8 mouse cellular contexts compared by ENCODE assay signal in genomic region chr5:135834769-135835491, GRCm38 (mm10). TPM values are rescaled to one million over a fixed set of nuclear protein-coding genes. Genes with fewer than 3 reads are reported as not detected.
DNase-seq lines count a peak whose midpoint lies in the region; ATAC-seq and TF ChIP-seq lines count a peak whose summit lies in the region.

No protein-coding gene starts in this region.

- H3K4me2 ChIP-seq in intestine, postnatal 0 days (replicated peaks; ENCODE audit: low read depth): peak overlapping the region; percentile 64
- H3K4me2 ChIP-seq in midbrain, embryonic 11.5 days: peak overlapping the region; percentile 87

- no peaks in the 10 kb centered on the region for H3K9me3 ChIP-seq in intestine, postnatal 0 days (ENCODE audit: control insufficient read depth)
- H3K9me3 ChIP-seq in midbrain, embryonic 11.5 days (ENCODE audit: control insufficient read depth, low read length): no peaks in the 10 kb centered on the region

- H3K36me3 ChIP-seq in intestine, postnatal 0 days (ENCODE audit: control insufficient read depth, insufficient read depth): no peaks in the 10 kb centered on the region
- no peaks in the 10 kb centered on the region for H3K36me3 ChIP-seq in midbrain, embryonic 11.5 days (ENCODE audit: control insufficient read depth, insufficient read depth, low read length)

- 0 out of 2 replicates have a peak, but pooled peaks cover 6% of the 10 kb centered on the region for H3K4me1 ChIP-seq in intestine, postnatal 0 days (replicated peaks; ENCODE audit: control insufficient read depth, insufficient read depth, low read length)
- H3K4me1 ChIP-seq in midbrain, embryonic 11.5 days (ENCODE audit: control insufficient read depth, insufficient read depth, low read length): peaks cover 9% of the 10 kb centered on the region; the same call in 1 of the 2 replicates

- WGBS in intestine, postnatal 0 days: 2% methylated on average over 47 of the region's 47 CpGs
- under 1% methylated on average over 47 of the region's 47 CpGs for WGBS in midbrain, embryonic 11.5 days

- no peak for TF ChIP-seq CTCF in gastrocnemius, adult 2 months (IDR thresholded peaks at IDR 0.05)
- no peak for TF ChIP-seq CTCF in intestine, postnatal 0 days (IDR thresholded peaks at IDR 0.05; ENCODE audit: low read depth)

- peak overlapping the region; percentile 66 for H3K4me3 ChIP-seq in gastrocnemius, adult 2 months
- H3K4me3 ChIP-seq in intestine, postnatal 0 days (ENCODE audit: low read depth, low read length): peak overlapping the region; percentile 29
- peak overlapping the region; percentile 47 for H3K4me3 ChIP-seq in midbrain, embryonic 11.5 days (ENCODE audit: low read depth, low read length)

- H3K9ac ChIP-seq in intestine, postnatal 0 days (ENCODE audit: low read depth, low read length): no peak overlapping the region
- H3K9ac ChIP-seq in midbrain, embryonic 11.5 days (ENCODE audit: low read length): peak overlapping the region; percentile 53

- ATAC-seq in intestine, postnatal 0 days: peak; percentile 86
- ATAC-seq in midbrain, embryonic 11.5 days (ENCODE audit: low FRiP score): peak; percentile 92

- peak; percentile 92 for DNase-seq in heart, adult 11 months
- DNase-seq in heart, postnatal 25 days (ENCODE audit: low spot score): no peak
- DNase-seq in cerebellum, postnatal 4 days (ENCODE audit: low spot score in 2 of 2): peak; percentile 37 to 72
- peak; percentile 73 for DNase-seq in gastrocnemius, adult 2 months
- DNase-seq in left cerebral cortex, postnatal 4 days: peak; percentile 87
- peak; percentile 99 for DNase-seq in midbrain, embryonic 11.5 days (ENCODE audit: low spot score, missing footprints)
- DNase-seq in skeletal muscle tissue, adult 2 months (ENCODE audit: low read depth, low spot score): peak; percentile 11

- no peak overlapping the region for H3K27ac ChIP-seq in gastrocnemius, adult 2 months
- no peak overlapping the region for H3K27ac ChIP-seq in intestine, postnatal 0 days (ENCODE audit: low read depth, low read length)
- peak overlapping the region; percentile 14; the same call in 1 of the 2 replicates for H3K27ac ChIP-seq in midbrain, embryonic 11.5 days (ENCODE audit: low read depth, low read length)

- H3K27me3 ChIP-seq in intestine, postnatal 0 days (replicated peaks; ENCODE audit: control insufficient read depth, insufficient read depth, low read length): peaks cover 5% of the 10 kb centered on the region; the same call in 1 of the 2 replicates
- H3K27me3 ChIP-seq in midbrain, embryonic 11.5 days (ENCODE audit: control insufficient read depth, insufficient read depth, low read length): peaks cover 7% of the 10 kb centered on the region; the same call in 1 of the 2 replicates

- intact Hi-C loops in heart, postnatal 25 days (cut with DNase I): no loop called here
- intact Hi-C loops in gastrocnemius, adult 2 months (cut with DNase I): no loop called here
- intact Hi-C loops in left cerebral cortex, postnatal 4 days (cut with DNase I): no loop called here

RNA-seq across cellular contexts. Expression of gene Srrm3, which starts 28.2 kb away (rescaled TPM):
- not detected for total RNA-seq in heart, postnatal 25 days (2021)
- not detected for total RNA-seq in gastrocnemius, adult 2 months (2021)
- polyA plus RNA-seq in intestine, postnatal 0 days (2015; fragmentation: Nextera tagmentation; extraction: Ambion mirVana): 0.82 and 0.91 TPM in 2 replicates
- total RNA-seq in left cerebral cortex, postnatal 4 days (2021): 10 to 100 TPM; 87.6 to 91.5 TPM
- 19.0 and 20.7 TPM in 2 replicates for polyA plus RNA-seq in midbrain, embryonic 11.5 days (2014; fragmentation: Nextera tagmentation; extraction: Ambion mirVana)

RNA-seq across cellular contexts. Expression of gene Hspb1, which starts 52.8 kb away (rescaled TPM):
- total RNA-seq in heart, postnatal 25 days (2021): 100 to 1,000 TPM; 385 to 513 TPM
- 100 to 1,000 TPM; 253 to 325 TPM for total RNA-seq in gastrocnemius, adult 2 months (2021)
- 107 and 120 TPM in 2 replicates for polyA plus RNA-seq in intestine, postnatal 0 days (2015; fragmentation: Nextera tagmentation; extraction: Ambion mirVana)
- total RNA-seq in left cerebral cortex, postnatal 4 days (2021): 1 to 10 TPM; 3.2 to 3.7 TPM
- 8.7 and 9.9 TPM in 2 replicates for polyA plus RNA-seq in midbrain, embryonic 11.5 days (2014; fragmentation: Nextera tagmentation; extraction: Ambion mirVana)

RNA-seq across cellular contexts. Expression of gene Mdh2, which starts 56.6 kb away (rescaled TPM):
- 1,000 to 10,000 TPM; 1,992 to 2,010 TPM for total RNA-seq in heart, postnatal 25 days (2021)
- total RNA-seq in gastrocnemius, adult 2 months (2021): 1,000 to 10,000 TPM in 1 of 2 experiments, 100 to 1,000 TPM in 1; 910 to 1,211 TPM
- polyA plus RNA-seq in intestine, postnatal 0 days (2015; fragmentation: Nextera tagmentation; extraction: Ambion mirVana): 798 and 872 TPM in 2 replicates
- 100 to 1,000 TPM; 359 to 370 TPM for total RNA-seq in left cerebral cortex, postnatal 4 days (2021)
- polyA plus RNA-seq in midbrain, embryonic 11.5 days (2014; fragmentation: Nextera tagmentation; extraction: Ambion mirVana): 562 and 580 TPM in 2 replicates

RNA-seq across cellular contexts. Expression of gene Styxl1, which starts 56.7 kb away (rescaled TPM):
- not detected for total RNA-seq in heart, postnatal 25 days (2021)
- not detected for total RNA-seq in gastrocnemius, adult 2 months (2021)
- 0.21 and 0.27 TPM in 2 replicates for polyA plus RNA-seq in intestine, postnatal 0 days (2015; fragmentation: Nextera tagmentation; extraction: Ambion mirVana)
- not detected for total RNA-seq in left cerebral cortex, postnatal 4 days (2021)
- polyA plus RNA-seq in midbrain, embryonic 11.5 days (2014; fragmentation: Nextera tagmentation; extraction: Ambion mirVana): not detected in 2 replicates

Comparison
In these comparisons a context has a peak if more than half of its experiments do, and no peak if none do; other contexts are left out.
1. RNA of gene Srrm3, which starts 28.2 kb away (total RNA-seq): 87.6 to 91.5 TPM in left cerebral cortex, postnatal 4 days; not detected in heart, postnatal 25 days and not detected in gastrocnemius, adult 2 months; every median in the first group is over 10 times any median in the second.
2. RNA of gene Hspb1, which starts 52.8 kb away (total RNA-seq): 385 to 513 TPM in heart, postnatal 25 days and 253 to 325 TPM in gastrocnemius, adult 2 months; 3.2 to 3.7 TPM in left cerebral cortex, postnatal 4 days; every median in the first group is over 10 times any median in the second.
3. Peak in every context shown above with its lines, with median percentiles within 50 percentile points of each other: H3K4me3 ChIP-seq.